ENCODE assay signal across 7 mouse cellular contexts in the genomic region with DNA sequence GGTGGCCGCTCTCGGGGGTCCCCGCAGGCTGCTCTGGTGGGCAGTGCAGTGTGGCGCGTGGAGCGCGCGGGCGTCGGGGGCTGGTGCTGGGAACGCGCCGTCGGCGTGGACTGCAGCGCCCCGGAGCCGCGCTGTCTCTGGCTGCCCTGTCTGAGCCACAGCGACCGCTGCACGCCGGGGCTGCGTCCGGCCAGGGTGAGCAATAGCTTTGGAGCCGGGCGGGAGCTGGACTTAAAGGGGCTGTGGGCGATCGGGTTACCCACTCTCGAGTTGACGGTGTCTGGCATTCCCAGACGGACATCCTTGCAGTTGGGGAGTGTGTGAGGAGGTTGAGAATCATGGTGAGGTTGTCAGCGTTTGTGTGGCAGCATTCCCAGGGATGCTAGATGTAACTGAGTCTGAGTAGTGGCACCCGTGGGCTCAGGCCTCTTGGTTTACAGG. TPM values are rescaled to one million over a fixed set of nuclear protein-coding genes. Genes with fewer than 3 reads are reported as not detected.
DNase-seq lines count a peak whose midpoint lies in the region; ATAC-seq lines count a peak whose summit lies in the region.

No protein-coding gene starts in this region.

- no peaks in the 10 kb centered on the region for H3K27me3 ChIP-seq in embryonic facial prominence, embryonic 14.5 days (replicated peaks; ENCODE audit: control insufficient read depth, insufficient read depth, low read length)
- H3K27me3 ChIP-seq in hindbrain, embryonic 16.5 days (replicated peaks; ENCODE audit: control insufficient read depth, insufficient read depth, low read length) = peaks cover 11% of the 10 kb centered on the region
- peaks cover 70% of the 10 kb centered on the region for H3K27me3 ChIP-seq in midbrain, embryonic 10.5 days (ENCODE audit: low read depth, poor library complexity, severe bottlenecking)

- ATAC-seq in embryonic facial prominence, embryonic 14.5 days (ENCODE audit: low read depth) = peak; percentile 26; the same call in 1 of the 2 replicates
- 0 out of 2 replicates have a peak, but pooled peaks have one; percentile 25 for ATAC-seq in hindbrain, embryonic 16.5 days
- no peak for ATAC-seq in megakaryocyte-erythroid progenitor cell, adult 5-6 weeks (replicated peaks; ENCODE audit: low FRiP score, low TSS enrichment, poor library complexity, severe bottlenecking)

- peaks cover 65% of the 10 kb centered on the region for H3K4me1 ChIP-seq in embryonic facial prominence, embryonic 14.5 days (ENCODE audit: control insufficient read depth, insufficient read depth, low read length)
- H3K4me1 ChIP-seq in hindbrain, embryonic 16.5 days (ENCODE audit: control insufficient read depth, insufficient read depth, low read depth, low read length) = peaks cover 24% of the 10 kb centered on the region
- H3K4me1 ChIP-seq in midbrain, embryonic 10.5 days = peaks cover 80% of the 10 kb centered on the region

- no peaks in the 10 kb centered on the region for H3K9me3 ChIP-seq in embryonic facial prominence, embryonic 14.5 days (ENCODE audit: control insufficient read depth, low read length)
- no peaks in the 10 kb centered on the region for H3K9me3 ChIP-seq in hindbrain, embryonic 16.5 days (ENCODE audit: control insufficient read depth, low read length)
- H3K9me3 ChIP-seq in midbrain, embryonic 10.5 days (replicated peaks) = no peaks in the 10 kb centered on the region

- peak overlapping the region; percentile 86 for H3K9ac ChIP-seq in embryonic facial prominence, embryonic 14.5 days (ENCODE audit: low read depth, low read length)
- H3K9ac ChIP-seq in hindbrain, embryonic 16.5 days (ENCODE audit: low read depth, low read length) = peak overlapping the region; percentile 62

- H3K4me2 ChIP-seq in embryonic facial prominence, embryonic 14.5 days (ENCODE audit: low read depth, low read length) = peak overlapping the region; percentile 76
- peak overlapping the region; percentile 59 for H3K4me2 ChIP-seq in hindbrain, embryonic 16.5 days (ENCODE audit: low read length)

- 1% methylated on average over 14 of the region's 34 CpGs for WGBS in embryonic facial prominence, embryonic 14.5 days
- WGBS in hindbrain, embryonic 16.5 days = 9% methylated on average over 18 of the region's 34 CpGs
- WGBS in midbrain, embryonic 10.5 days = 4% methylated on average over 34 of the region's 34 CpGs

- DNase-seq in spleen, postnatal 10 days (ENCODE audit: low spot score in 2 of 2) = peak; percentile 63 to 65
- no peak for DNase-seq in spleen, adult 12 weeks (ENCODE audit: low spot score)
- DNase-seq in embryonic facial prominence, embryonic 14.5 days (ENCODE audit: low spot score) = peak; percentile 35
- DNase-seq in midbrain, embryonic 10.5 days (ENCODE audit: low spot score) = peak; percentile 32
- no peak for DNase-seq in left cerebral cortex, adult 8-10 months (ENCODE audit: low spot score in 2 of 2)

- peak overlapping the region; percentile 83 for H3K27ac ChIP-seq in embryonic facial prominence, embryonic 14.5 days (replicated peaks; ENCODE audit: low read depth, low read length)
- peak overlapping the region; percentile 36; the same call in 1 of the 2 replicates for H3K27ac ChIP-seq in hindbrain, embryonic 16.5 days (ENCODE audit: low read depth, low read length)
- peak overlapping the region; percentile 80 for H3K27ac ChIP-seq in midbrain, embryonic 10.5 days (replicated peaks)

- peaks cover 16% of the 10 kb centered on the region for H3K36me3 ChIP-seq in embryonic facial prominence, embryonic 14.5 days (ENCODE audit: control insufficient read depth, insufficient read depth, low read length)
- H3K36me3 ChIP-seq in hindbrain, embryonic 16.5 days (ENCODE audit: control insufficient read depth, insufficient read depth, low read length) = no peaks in the 10 kb centered on the region
- no peaks in the 10 kb centered on the region for H3K36me3 ChIP-seq in midbrain, embryonic 10.5 days

- H3K4me3 ChIP-seq in embryonic facial prominence, embryonic 14.5 days (ENCODE audit: low read depth, low read length) = peak overlapping the region; percentile 70
- H3K4me3 ChIP-seq in hindbrain, embryonic 16.5 days (ENCODE audit: low read length) = peak overlapping the region; percentile 41
- peak overlapping the region; percentile 57 for H3K4me3 ChIP-seq in midbrain, embryonic 10.5 days

RNA-seq across cellular contexts. Expression of a gene that starts 25.1 kb away (rescaled TPM):
- polyA plus RNA-seq in embryonic facial prominence, embryonic 14.5 days (2014; fragmentation: Nextera tagmentation; extraction: Ambion mirVana) = 8.9 and 9.5 TPM in 2 replicates
- 8.5 and 9.4 TPM in 2 replicates for polyA plus RNA-seq in hindbrain, embryonic 16.5 days (2015; fragmentation: Nextera tagmentation; extraction: Ambion mirVana)
- 1.9 and 2.3 TPM in 2 replicates for polyA plus RNA-seq in midbrain, embryonic 10.5 days (2016; fragmentation: Nextera tagmentation; extraction: Ambion mirVana)
- total RNA-seq in megakaryocyte-erythroid progenitor cell, adult 5-6 weeks (2014; fragmentation: Nextera tagmentation) = 18.4 and 22.3 TPM in 2 replicates
- total RNA-seq in megakaryocyte-erythroid progenitor cell, adult 5-6 weeks (2017) = 3.9 and 14.5 TPM in 2 replicates
- total RNA-seq in left cerebral cortex, adult 8-10 months (2022) = 10 to 100 TPM; 72.5 to 74.5 (median 73.4) TPM

RNA-seq across cellular contexts. Expression of a gene that starts 59.7 kb away (rescaled TPM):
- polyA plus RNA-seq in embryonic facial prominence, embryonic 14.5 days (2014; fragmentation: Nextera tagmentation; extraction: Ambion mirVana) = 0.13 TPM in 1 of 2 replicates, not detected in the other
- 0.85 and 0.87 TPM in 2 replicates for polyA plus RNA-seq in hindbrain, embryonic 16.5 days (2015; fragmentation: Nextera tagmentation; extraction: Ambion mirVana)
- polyA plus RNA-seq in midbrain, embryonic 10.5 days (2016; fragmentation: Nextera tagmentation; extraction: Ambion mirVana) = 0.25 and 0.28 TPM in 2 replicates
- not detected in 2 replicates for total RNA-seq in megakaryocyte-erythroid progenitor cell, adult 5-6 weeks (2014; fragmentation: Nextera tagmentation)
- not detected in 2 replicates for total RNA-seq in megakaryocyte-erythroid progenitor cell, adult 5-6 weeks (2017)
- not detected for total RNA-seq in left cerebral cortex, adult 8-10 months (2022)

Comparison
In these comparisons a context has a peak if more than half of its experiments do, and no peak if none do; other contexts are left out.
1. DNase-seq: peak in spleen, postnatal 10 days (2 of 2), embryonic facial prominence, embryonic 14.5 days (single experiment) and midbrain, embryonic 10.5 days (single experiment); none in spleen, adult 12 weeks (single experiment) and left cerebral cortex, adult 8-10 months (0 of 2).
2. Peak in every context shown above with its lines, with median percentiles within 50 percentile points of each other: H3K27ac ChIP-seq and H3K4me3 ChIP-seq.